Mouse (Mus musculus) MEL (cell line): ENCODE results near the gene Creb5. TPM values are rescaled to one million over a fixed set of nuclear protein-coding genes. Genes with fewer than 3 reads are reported as not detected.

Source experiments
- DNase-seq: peaks from one replicate; pipeline ENCODE4 v3.0.0; 2011; ENCODE audit warnings: low read depth, low spot score
- H3K27ac ChIP-seq: 2 replicates; pipeline ENCODE4 v1.5.1; 2012; ENCODE audit warnings: low read depth, mild to moderate bottlenecking, control low read depth, low read length, moderate library complexity; ENCODE audit not compliant: control insufficient read depth
- H3K27me3 ChIP-seq, 2 experiments: fragments of 150-350 bp in 1 of 2; sonication (generic) in 1 of 2; 2 replicates each; pipeline ENCODE4 v1.6.1; 2012; ENCODE audit warnings: low read length in 2 of 2, mild to moderate bottlenecking in 2 of 2, improper control_type of control experiment in 1 of 2, moderate library complexity in 1 of 2; ENCODE audit not compliant: insufficient read depth in 2 of 2, control insufficient read depth in 1 of 2
- H3K36me3 ChIP-seq, 2 experiments: 2 replicates each; pipeline ENCODE4 v1.6.1; 2012 to 2014; ENCODE audit warnings: low read length in 2 of 2, improper control_type of control experiment in 1 of 2, inconsistent platforms in 1 of 2, mild to moderate bottlenecking in 1 of 2; ENCODE audit not compliant: insufficient read depth in 2 of 2, control insufficient read depth in 1 of 2
- H3K4me1 ChIP-seq, 2 experiments: fragments of 150-350 bp in 1 of 2; sonication (generic) in 1 of 2; 2 replicates each; pipeline ENCODE4 v1.6.1; 2012; ENCODE audit warnings: low read length in 2 of 2, improper control_type of control experiment in 1 of 2, mild to moderate bottlenecking in 1 of 2; ENCODE audit not compliant: insufficient read depth in 2 of 2, control insufficient read depth in 1 of 2
- H3K4me3 ChIP-seq, 2 experiments: fragments of 150-350 bp in 1 of 2; sonication (generic) in 1 of 2; 2 replicates each; pipeline ENCODE4 v1.5.1; 2012; ENCODE audit warnings: low read depth in 2 of 2, low read length in 2 of 2, mild to moderate bottlenecking in 2 of 2, moderate library complexity in 2 of 2, control low read depth in 1 of 2, improper control_type of control experiment in 1 of 2; ENCODE audit not compliant: control insufficient read depth in 1 of 2, insufficient read depth in 1 of 2
- H3K79me2 ChIP-seq: 2 replicates; pipeline ENCODE4 v1.6.1; 2012; ENCODE audit warnings: mild to moderate bottlenecking, low read length, moderate library complexity; ENCODE audit not compliant: control insufficient read depth, poor library complexity, insufficient read depth
- H3K9ac ChIP-seq: 2 replicates; pipeline ENCODE4 v1.6.1; 2012; ENCODE audit warnings: low read depth, mild to moderate bottlenecking, control low read depth, low read length, moderate library complexity; ENCODE audit not compliant: control insufficient read depth, poor library complexity, severe bottlenecking
- H3K9me3 ChIP-seq: fragments of 150-350 bp; sonication (generic); replicated peaks from 2 replicates; pipeline ENCODE4 v1.6.1; 2012; ENCODE audit warnings: mild to moderate bottlenecking, low read length, improper control_type of control experiment, moderate library complexity; ENCODE audit not compliant: insufficient read depth
- BHLHE40 ChIP-seq: IDR thresholded peaks from 2 replicates; pipeline ENCODE4 v1.6.1; 2012; ENCODE audit warnings: low read depth, mild to moderate bottlenecking, inconsistent platforms, low read length, improper control_type of control experiment, borderline replicate concordance
- CTCF ChIP-seq, 3 experiments: IDR thresholded peaks in 2 of 3; conservative IDR thresholded peaks in 1 of 3; 2 replicates each; pipeline ENCODE4 v1.5.1; 2011 to 2012; ENCODE audit warnings: low read length in 3 of 3, low read depth in 2 of 3, mild to moderate bottlenecking in 2 of 3, improper control_type of control experiment in 1 of 3, inconsistent platforms in 1 of 3, mixed read lengths in 1 of 3, moderate library complexity in 1 of 3; ENCODE audit not compliant: control insufficient read depth in 1 of 3, insufficient read depth in 1 of 3, poor library complexity in 1 of 3, severe bottlenecking in 1 of 3
- ELF1 ChIP-seq: IDR thresholded peaks from 2 replicates; pipeline ENCODE4 v1.6.1; 2014; ENCODE audit warnings: low read depth, mild to moderate bottlenecking, inconsistent platforms, low read length, improper control_type of control experiment, moderate library complexity
- HCFC1 ChIP-seq: IDR thresholded peaks from 2 replicates; pipeline ENCODE4 v1.6.1; 2012; ENCODE audit warnings: low read depth, mild to moderate bottlenecking, inconsistent platforms, low read length, improper control_type of control experiment, moderate library complexity
- JUND ChIP-seq: IDR thresholded peaks from 2 replicates; pipeline ENCODE4 v1.6.1; 2011; ENCODE audit warnings: low read depth, mild to moderate bottlenecking, improper control_type of control experiment, low read length
- KAT2A ChIP-seq: conservative IDR thresholded peaks from 2 replicates; pipeline ENCODE4 v1.6.1; 2012; ENCODE audit warnings: low read depth, low read length, improper control_type of control experiment, inconsistent platforms
- MAFK ChIP-seq: IDR thresholded peaks from 2 replicates; pipeline ENCODE4 v1.6.1; 2011; ENCODE audit warnings: low read depth, mild to moderate bottlenecking, low read length, improper control_type of control experiment, borderline replicate concordance
- MAX ChIP-seq: IDR thresholded peaks from 2 replicates; pipeline ENCODE4 v1.6.1; 2011; ENCODE audit warnings: low read length, improper control_type of control experiment
- MAZ ChIP-seq: IDR thresholded peaks from 2 replicates; pipeline ENCODE4 v1.6.1; 2012; ENCODE audit warnings: low read depth, mild to moderate bottlenecking, inconsistent platforms, low read length, improper control_type of control experiment
- MEF2A ChIP-seq: IDR thresholded peaks from 2 replicates; pipeline ENCODE4 v1.6.1; 2014; ENCODE audit warnings: low read depth, mild to moderate bottlenecking, inconsistent platforms, low read length, improper control_type of control experiment; ENCODE audit not compliant: poor library complexity, insufficient replicate concordance, severe bottlenecking; ENCODE audit errors: extremely low read depth
- NELFE ChIP-seq: IDR thresholded peaks from 2 replicates; pipeline ENCODE4 v1.6.1; 2011; ENCODE audit warnings: low read depth, low read length, improper control_type of control experiment
- POLR2A ChIP-seq, 2 experiments: IDR thresholded peaks; 2 replicates each; pipeline ENCODE4 v1.6.1; 2011 to 2012; ENCODE audit warnings: low read length in 2 of 2, mild to moderate bottlenecking in 2 of 2, control low read depth in 1 of 2, improper control_type of control experiment in 1 of 2, low read depth in 1 of 2, moderate library complexity in 1 of 2; ENCODE audit not compliant: control insufficient read depth in 1 of 2, insufficient read depth in 1 of 2, poor library complexity in 1 of 2
- POLR2AphosphoS2 ChIP-seq: IDR thresholded peaks from 2 replicates; pipeline ENCODE4 v1.6.1; 2011; ENCODE audit warnings: low read length, improper control_type of control experiment
- SIN3A ChIP-seq: IDR thresholded peaks from 2 replicates; pipeline ENCODE4 v1.6.1; 2012; ENCODE audit warnings: low read length, improper control_type of control experiment, inconsistent platforms
- SMC3 ChIP-seq: IDR thresholded peaks from 2 replicates; pipeline ENCODE4 v1.6.1; 2011; ENCODE audit warnings: low read depth, low read length, improper control_type of control experiment
- TAL1 ChIP-seq: IDR thresholded peaks from 2 replicates; pipeline ENCODE4 v1.6.1; 2012; ENCODE audit warnings: mild to moderate bottlenecking, inconsistent platforms, low read length, moderate library complexity, mixed read lengths
- USF2 ChIP-seq, 2 experiments: IDR thresholded peaks; 2 replicates each; pipeline ENCODE4 v1.6.1; 2011 to 2012; ENCODE audit warnings: improper control_type of control experiment in 2 of 2, low read length in 2 of 2, borderline replicate concordance in 1 of 2, inconsistent platforms in 1 of 2, low read depth in 1 of 2, mild to moderate bottlenecking in 1 of 2; ENCODE audit not compliant: insufficient read depth in 1 of 2
- ZC3H11A ChIP-seq: IDR thresholded peaks from 2 replicates; pipeline ENCODE4 v1.6.1; 2012; ENCODE audit warnings: low read depth, mild to moderate bottlenecking, inconsistent platforms, low read length, improper control_type of control experiment
- polyA plus RNA-seq, 2 experiments: library from polyadenylated mRNA; stranded (reverse) in 1 of 2; unstranded in 1 of 2; fragments of >175 nt in 1 of 2; fragments of >200 nt in 1 of 2; gene quantifications; 2 replicates each; pipeline versions ENCODE4 v1.2.1 to v1.2.4; 2012; ENCODE audit warnings: low replicate concordance in 2 of 2, low read depth in 1 of 2; ENCODE audit not compliant: insufficient read length in 2 of 2, insufficient read depth in 1 of 2, missing spikeins in 1 of 2
- total RNA-seq: library from RNA; depleted of rRNA; stranded (reverse); fragments of 300-350 nt; gene quantifications from 2 replicates; pipeline ENCODE4 v1.2.3, GENCODE M21; 2012

The Creb5 gene
- total and polyA plus RNA-seq, 3 experiments = not detected

DNA sequence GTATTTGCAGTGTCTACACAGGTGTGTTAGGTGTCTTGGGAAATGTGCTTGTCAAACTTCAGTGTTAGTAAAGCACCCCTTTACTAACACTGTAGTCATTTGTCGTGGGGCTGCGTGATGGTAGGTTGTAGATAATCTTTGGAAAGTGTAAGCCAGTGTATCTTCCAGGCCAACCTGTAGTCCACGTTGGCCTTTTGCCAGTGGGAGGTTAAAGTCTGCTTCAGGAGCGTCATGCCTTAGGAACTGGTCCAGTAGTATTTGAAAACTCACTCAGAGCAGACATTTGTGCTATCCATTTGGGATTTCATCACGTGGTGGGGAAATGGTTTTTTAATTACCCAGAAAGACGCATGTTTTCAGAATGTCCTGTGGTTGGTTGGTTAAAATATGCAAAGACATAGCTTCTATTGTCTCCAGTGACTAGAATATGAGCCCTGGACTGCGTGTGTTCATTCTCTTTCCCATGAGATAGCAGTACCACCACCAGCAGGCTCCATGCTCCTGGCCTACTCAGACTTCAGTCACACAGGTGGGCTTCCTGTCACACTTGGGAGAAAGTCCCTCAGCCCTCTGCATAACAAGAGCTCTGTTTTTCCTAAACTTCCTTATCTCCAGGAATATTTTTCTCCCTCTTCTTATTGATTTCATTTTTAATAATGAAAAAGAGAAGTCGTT is 212.7 kb downstream of the Creb5 start:
- Histone ChIP-seq H3K79me2 (no peaks in the 10 kb centered on the region), H3K36me3 (no peaks in the 10 kb centered on the region), H3K9ac (no peak overlapping the region), H3K27me3 (no peaks in the 10 kb centered on the region), H3K4me3 (no peak overlapping the region), H3K27ac (no peak overlapping the region), H3K9me3 (no peaks in the 10 kb centered on the region), H3K4me1 (no peaks in the 10 kb centered on the region)
- TF ChIP-seq POLR2A (IDR thresholded peaks at IDR 0.05; ENCODE audit: control insufficient read depth in 1 of 2, insufficient read depth in 1 of 2, low read depth in 1 of 2, low read length in 2 of 2, poor library complexity in 1 of 2) (no peak), BHLHE40 (no peak), MAFK (no peak), HCFC1 (no peak), ELF1 (no peak), MAX (no peak), USF2 (IDR thresholded peaks at IDR 0.05; ENCODE audit: borderline replicate concordance in 1 of 2, insufficient read depth in 1 of 2, low read depth in 1 of 2, low read length in 2 of 2) (no peak), MAZ (no peak), NELFE (no peak), ZC3H11A (no peak), CTCF (IDR thresholded peaks at IDR 0.05 in 2 of 3, conservative IDR thresholded peaks at IDR 0.05 in 1 of 3; ENCODE audit: control insufficient read depth in 1 of 3, insufficient read depth in 1 of 3, low read depth in 2 of 3, low read length in 3 of 3, poor library complexity in 1 of 3, severe bottlenecking in 1 of 3) (no peak), KAT2A (no peak), MEF2A (no peak), TAL1 (no peak)
- no peak for DNase-seq

- no peaks in the 10 kb centered on the region for H3K36me3 ChIP-seq
- TF ChIP-seq POLR2AphosphoS2 (no peak), USF2 (IDR thresholded peaks at IDR 0.05; ENCODE audit: borderline replicate concordance in 1 of 2, insufficient read depth in 1 of 2, low read depth in 1 of 2, low read length in 2 of 2) (no peak), CTCF (IDR thresholded peaks at IDR 0.05 in 2 of 3, conservative IDR thresholded peaks at IDR 0.05 in 1 of 3; ENCODE audit: control insufficient read depth in 1 of 3, insufficient read depth in 1 of 3, low read depth in 2 of 3, low read length in 3 of 3, poor library complexity in 1 of 3, severe bottlenecking in 1 of 3) (no peak), JUND (no peak), MAX (no peak), BHLHE40 (no peak), TAL1 (no peak), MAZ (no peak), HCFC1 (no peak), SMC3 (no peak), NELFE (no peak), SIN3A (no peak)
- no peak overlapping the region for H3K27ac ChIP-seq
Measured at GRCm38 (mm10) chr6:53501236-53501635, 214.2 kb downstream of the Creb5 start.

More at GRCm38 (mm10) chr6:53501236-53501635, 214.2 kb downstream of the Creb5 start:
- no peak overlapping the region for H3K9ac ChIP-seq
- H3K4me1 ChIP-seq = no peaks in the 10 kb centered on the region
- DNase-seq = no peak
- H3K27me3 ChIP-seq = no peaks in the 10 kb centered on the region
- no peaks in the 10 kb centered on the region for H3K79me2 ChIP-seq
- no peak overlapping the region for H3K4me3 ChIP-seq
- H3K9me3 ChIP-seq = no peaks in the 10 kb centered on the region
